Mouse (Mus musculus) liver, embryonic 11.5 days (tissue): ENCODE results near the gene Tmem135. TPM values are rescaled to one million over a fixed set of nuclear protein-coding genes. Genes with fewer than 3 reads are reported as not detected.

Experiments
- ATAC-seq: fragments of 200-750 bp; cut with Nextera tagmentation; replicated peaks from 2 replicates; pipeline ENCODE4 v1.8.0; 2017; ENCODE audit warnings: moderate number of reproducible peaks, mild to moderate bottlenecking, moderate TSS enrichment, moderate library complexity; ENCODE audit not compliant: low FRiP score
- DNase-seq: peaks from one replicate; pipeline ENCODE4 v3.0.0-alpha.2; 2017; ENCODE audit warnings: low spot score
- H3K27ac ChIP-seq: fragments of 300-500 bp; sonication (generic); 2 replicates; pipeline ENCODE4 v1.5.1; 2014; ENCODE audit warnings: mild to moderate bottlenecking, low read depth, low read length, control low read depth
- H3K27me3 ChIP-seq: fragments of 300-500 bp; sonication (generic); replicated peaks from 2 replicates; pipeline ENCODE4 v1.6.1; 2014; ENCODE audit warnings: low read length, mixed read lengths; ENCODE audit not compliant: control insufficient read depth, insufficient read depth
- H3K36me3 ChIP-seq: fragments of 300-500 bp; sonication (generic); 2 replicates; pipeline ENCODE4 v1.6.1; 2014; ENCODE audit warnings: mild to moderate bottlenecking, low read length, moderate library complexity, mixed read lengths; ENCODE audit not compliant: control insufficient read depth, insufficient read depth
- H3K4me1 ChIP-seq: fragments of 300-500 bp; sonication (generic); replicated peaks from 2 replicates; pipeline ENCODE4 v1.6.1; 2014; ENCODE audit warnings: low read length, mixed read lengths; ENCODE audit not compliant: control insufficient read depth, insufficient read depth
- H3K4me2 ChIP-seq: fragments of 300-500 bp; sonication (generic); 2 replicates; pipeline ENCODE4 v1.6.1; 2014; ENCODE audit warnings: mild to moderate bottlenecking, control low read depth, moderate library complexity
- H3K4me3 ChIP-seq: fragments of 300-500 bp; sonication (generic); 2 replicates; pipeline ENCODE4 v1.5.1; 2014; ENCODE audit warnings: low read depth, low read length, control low read depth
- H3K9ac ChIP-seq: fragments of 300-500 bp; sonication (generic); 2 replicates; pipeline ENCODE4 v1.6.1; 2014; ENCODE audit warnings: low read depth, low read length, control low read depth
- H3K9me3 ChIP-seq: fragments of 300-500 bp; sonication (generic); 2 replicates; pipeline ENCODE4 v1.6.1; 2016; ENCODE audit warnings: low read length, inconsistent platforms, mixed read lengths; ENCODE audit not compliant: control insufficient read depth
- WGBS: fragments of 180-500 bp; shearing (Covaris S2); extraction: QIAGEN DNeasy Blood & Tissue Kit; methylation state at CpG from one replicate; pipeline ENCODE4 v1.1.7; 2014; 5-methylcytosine and 5-hydroxymethylcytosine counted together
- polyA plus RNA-seq: library from polyadenylated mRNA; unstranded; fragments of >200 nt; fragmentation: Nextera tagmentation; extraction: Ambion mirVana; gene quantifications from 2 replicates; pipeline ENCODE4 v1.2.1, GENCODE M21; 2014

Tmem135 gene
- 27.0 and 28.9 TPM in 2 replicates for polyA plus RNA-seq

DNA sequence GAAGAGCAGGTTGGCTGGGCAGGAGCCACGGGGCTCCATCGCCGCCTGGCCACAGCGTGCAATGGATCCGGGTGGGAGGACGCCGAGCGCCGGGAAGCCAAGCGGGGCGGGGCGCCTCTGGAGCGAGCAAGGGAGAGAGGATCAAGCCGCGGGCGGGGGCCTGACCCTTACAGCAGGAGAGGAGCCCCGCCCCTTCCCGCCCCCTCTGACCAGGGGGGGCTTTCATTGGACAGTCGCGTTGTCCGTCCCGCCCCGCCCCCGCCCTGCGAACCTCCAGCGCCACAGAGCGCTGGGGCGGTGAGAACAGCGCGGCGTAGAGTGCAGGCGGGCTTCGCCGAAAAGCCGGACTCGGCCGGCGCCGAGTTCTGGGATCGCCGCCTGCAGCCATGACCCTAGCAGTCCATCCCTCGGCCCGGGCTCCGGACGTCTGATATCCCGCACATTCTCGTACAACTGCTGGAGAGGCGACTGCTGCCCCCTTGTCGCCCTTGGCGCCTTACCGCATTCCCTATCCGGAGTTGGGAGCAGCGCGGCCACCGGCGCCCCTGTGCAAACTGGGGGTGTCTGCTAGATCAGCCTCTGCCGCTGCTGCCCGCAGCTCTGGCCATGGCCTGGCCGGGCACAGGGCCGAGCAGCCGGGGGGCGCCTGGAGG is at the start of gene Tmem135, which contains the start of gene Fzd4:
Gene Tmem135, minus strand, starts transcription at position 142 of the 653 bp plus-strand sequence.
Gene Fzd4, plus strand, starts transcription at position 275 of the 653 bp plus-strand sequence.
- ATAC-seq, result peak; percentile 95
- H3K4me3 ChIP-seq, result peak within 1 kb of the TSS; percentile 80
- peak within 1 kb of the TSS; percentile 76 for H3K9ac ChIP-seq
- H3K4me2 ChIP-seq, result peak within 1 kb of the TSS; percentile 100
- under 1% methylated on average over 60 of the region's 62 CpGs for WGBS
- H3K36me3 ChIP-seq, result peaks cover 5% of the 10 kb centered on the region; the same call in 1 of the 2 replicates
- no peaks in the 10 kb centered on the region for H3K27me3 ChIP-seq
- peak; percentile 96 for DNase-seq
- H3K27ac ChIP-seq, result peak within 1 kb of the TSS; percentile 79
- H3K4me1 ChIP-seq, result peaks cover 10% of the 10 kb centered on the region; the same call in 1 of the 2 replicates
- H3K9me3 ChIP-seq, result no peaks in the 10 kb centered on the region

DNA sequence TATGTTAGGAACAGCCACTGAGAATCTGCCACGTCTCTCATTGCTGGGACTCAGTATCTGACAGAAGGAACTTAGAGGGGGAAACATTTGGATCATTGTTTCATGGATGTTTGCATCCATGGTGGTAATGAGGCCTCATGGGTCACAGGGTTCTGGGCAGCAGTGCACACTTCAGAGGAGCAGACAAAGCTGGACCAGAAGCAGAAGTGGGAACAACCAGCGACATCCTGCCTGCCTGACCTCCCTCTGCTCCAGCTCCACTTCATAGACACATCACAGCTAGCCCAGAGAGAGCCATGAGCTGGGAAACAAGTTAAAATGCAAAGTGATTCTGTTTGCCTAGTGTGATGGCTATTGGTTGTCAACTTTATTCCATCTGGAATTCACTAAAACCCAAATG is 46.3 kb upstream of the Tmem135 start:
- no peak for ATAC-seq
- Histone ChIP-seq H3K36me3 (no peaks in the 10 kb centered on the region), H3K27ac (no peak overlapping the region), H3K27me3 (no peaks in the 10 kb centered on the region), H3K9ac (no peak overlapping the region), H3K4me1 (no peaks in the 10 kb centered on the region), H3K4me2 (no peak overlapping the region), H3K4me3 (no peak overlapping the region), H3K9me3 (no peaks in the 10 kb centered on the region)
- peak; percentile 9 for DNase-seq
- 49% methylated on average over 2 of the region's 2 CpGs for WGBS

DNA sequence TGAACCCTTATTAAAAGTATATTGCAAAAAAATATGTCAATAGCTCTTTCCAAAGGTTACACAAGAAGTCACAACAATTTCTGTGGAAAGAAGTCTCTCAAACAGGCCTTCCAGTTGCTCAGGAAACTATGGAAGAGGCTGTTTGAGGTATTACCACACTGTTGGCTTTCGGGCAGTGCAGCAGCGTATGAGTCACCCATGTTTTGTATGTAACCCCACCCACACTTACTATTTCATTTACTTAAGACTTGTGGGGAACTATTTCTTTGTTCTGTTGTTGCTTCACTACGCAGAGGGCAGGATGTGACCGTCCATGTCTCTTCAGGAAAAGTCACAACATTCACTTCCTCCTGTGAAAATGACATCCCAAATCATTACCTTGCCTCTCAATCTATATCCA is 41.1 kb upstream of the Tmem135 start:
- WGBS, result 67% methylated on average over 4 of the region's 4 CpGs
- no peak overlapping the region for H3K4me2 ChIP-seq
- ATAC-seq (no peak), DNase-seq (no peak)
- H3K27me3 ChIP-seq, result no peaks in the 10 kb centered on the region
- no peaks in the 10 kb centered on the region for H3K36me3 ChIP-seq
- H3K27ac ChIP-seq, result no peak overlapping the region
- no peaks in the 10 kb centered on the region for H3K4me1 ChIP-seq
- H3K4me3 ChIP-seq, result no peak overlapping the region
- H3K9me3 ChIP-seq, result no peaks in the 10 kb centered on the region
- H3K9ac ChIP-seq, result no peak overlapping the region

DNA sequence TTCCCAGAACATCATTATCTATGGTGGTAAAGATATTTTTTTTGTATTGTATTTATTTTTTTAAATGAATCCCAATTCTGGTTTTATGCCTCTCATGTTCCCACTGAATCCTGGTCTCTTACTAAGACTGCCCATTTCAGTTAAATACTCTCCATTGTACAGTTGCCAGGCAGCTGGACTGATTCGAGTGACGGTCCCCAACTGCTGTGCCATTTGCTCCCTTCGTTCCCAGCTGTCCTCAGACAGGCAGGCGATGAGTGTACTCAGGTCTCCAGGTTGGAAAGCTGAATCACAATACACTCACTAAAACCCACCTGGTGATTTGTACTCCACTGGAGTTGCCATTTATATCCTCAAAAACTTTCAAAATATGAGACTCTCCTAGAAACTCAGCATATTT is 38.2 kb upstream of the Tmem135 start:
- Histone ChIP-seq H3K9me3 (no peaks in the 10 kb centered on the region), H3K4me1 (no peaks in the 10 kb centered on the region), H3K27ac (no peak overlapping the region), H3K27me3 (no peaks in the 10 kb centered on the region), H3K4me2 (no peak overlapping the region), H3K36me3 (no peaks in the 10 kb centered on the region), H3K9ac (no peak overlapping the region), H3K4me3 (no peak overlapping the region)
- no peak for ATAC-seq
- 86% methylated on average over 4 of the region's 4 CpGs for WGBS
- DNase-seq, result no peak

DNA sequence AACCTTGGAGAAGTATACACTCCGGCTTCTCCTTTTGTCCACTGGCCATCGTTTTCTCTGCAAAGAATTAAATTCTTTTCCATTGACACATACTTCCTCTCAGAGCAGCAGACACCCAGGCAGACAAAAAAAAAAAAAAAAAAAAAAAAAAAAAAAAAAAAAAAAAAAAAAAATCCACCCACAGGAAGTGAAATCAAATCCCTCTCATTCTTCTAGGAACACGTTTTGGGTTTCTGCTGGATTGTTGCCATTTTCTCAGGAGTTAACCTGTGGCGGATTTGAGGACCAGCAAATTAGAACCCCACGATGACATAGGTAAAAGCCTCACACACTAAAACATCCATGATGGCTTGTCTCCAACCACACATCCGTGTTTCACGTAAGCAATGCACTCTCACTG is 37.3 kb upstream of the Tmem135 start:
- Histone ChIP-seq H3K27me3 (no peaks in the 10 kb centered on the region), H3K36me3 (no peaks in the 10 kb centered on the region), H3K9ac (no peak overlapping the region), H3K4me1 (no peaks in the 10 kb centered on the region), H3K4me3 (no peak overlapping the region), H3K27ac (no peak overlapping the region), H3K9me3 (no peaks in the 10 kb centered on the region), H3K4me2 (no peak overlapping the region)
- ATAC-seq (no peak), DNase-seq (no peak)
- WGBS, result 64% methylated on average over 7 of the region's 7 CpGs

DNA sequence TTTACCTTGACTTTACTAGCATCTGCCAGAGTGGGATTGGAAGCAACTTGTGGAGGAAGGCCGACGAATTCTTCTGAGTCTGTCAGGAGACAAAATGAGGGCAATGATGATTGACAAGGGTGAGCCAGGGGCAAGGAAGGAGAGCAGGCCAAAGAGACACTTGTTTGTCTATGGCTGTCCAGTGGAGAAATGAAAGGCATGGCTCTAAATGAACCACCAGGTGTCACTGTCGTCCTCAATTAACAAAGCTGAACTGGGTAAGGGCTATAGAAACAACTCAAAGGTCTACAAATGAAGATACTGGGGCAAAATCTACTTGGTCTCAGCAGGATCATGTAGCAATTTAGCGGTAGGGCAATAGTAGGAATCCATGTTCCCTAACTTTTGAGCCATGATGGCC is 33.6 kb upstream of the Tmem135 start:
- no peak overlapping the region for H3K4me3 ChIP-seq
- H3K4me2 ChIP-seq, result no peak overlapping the region
- H3K27ac ChIP-seq, result no peak overlapping the region
- H3K9ac ChIP-seq, result no peak overlapping the region
- WGBS, result 41% methylated on average over 4 of the region's 4 CpGs
- H3K36me3 ChIP-seq, result no peaks in the 10 kb centered on the region
- no peak for DNase-seq
- no peaks in the 10 kb centered on the region for H3K4me1 ChIP-seq
- H3K27me3 ChIP-seq, result no peaks in the 10 kb centered on the region
- no peaks in the 10 kb centered on the region for H3K9me3 ChIP-seq
- ATAC-seq, result no peak; the same call in 1 of the 2 replicates

DNA sequence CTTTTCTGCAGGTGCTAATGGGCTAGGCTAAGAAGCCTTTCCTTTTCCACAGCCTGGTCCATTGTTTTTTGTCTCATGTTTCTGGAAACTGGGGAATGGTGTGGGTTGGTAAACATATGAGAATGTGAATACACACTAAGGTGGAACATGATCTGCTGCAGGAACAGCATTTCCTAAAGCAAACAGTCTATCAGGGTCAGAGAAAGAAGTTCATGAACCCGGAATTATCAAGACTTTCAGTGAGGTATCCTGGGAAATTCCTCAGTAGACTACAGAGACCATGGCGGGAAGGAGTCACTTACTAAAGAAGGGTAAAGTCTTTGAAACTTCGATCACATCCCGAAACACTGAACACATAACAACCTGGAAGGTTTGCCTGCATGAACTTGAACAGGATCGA is 32.4 kb upstream of the Tmem135 start:
- DNase-seq, result no peak

DNA sequence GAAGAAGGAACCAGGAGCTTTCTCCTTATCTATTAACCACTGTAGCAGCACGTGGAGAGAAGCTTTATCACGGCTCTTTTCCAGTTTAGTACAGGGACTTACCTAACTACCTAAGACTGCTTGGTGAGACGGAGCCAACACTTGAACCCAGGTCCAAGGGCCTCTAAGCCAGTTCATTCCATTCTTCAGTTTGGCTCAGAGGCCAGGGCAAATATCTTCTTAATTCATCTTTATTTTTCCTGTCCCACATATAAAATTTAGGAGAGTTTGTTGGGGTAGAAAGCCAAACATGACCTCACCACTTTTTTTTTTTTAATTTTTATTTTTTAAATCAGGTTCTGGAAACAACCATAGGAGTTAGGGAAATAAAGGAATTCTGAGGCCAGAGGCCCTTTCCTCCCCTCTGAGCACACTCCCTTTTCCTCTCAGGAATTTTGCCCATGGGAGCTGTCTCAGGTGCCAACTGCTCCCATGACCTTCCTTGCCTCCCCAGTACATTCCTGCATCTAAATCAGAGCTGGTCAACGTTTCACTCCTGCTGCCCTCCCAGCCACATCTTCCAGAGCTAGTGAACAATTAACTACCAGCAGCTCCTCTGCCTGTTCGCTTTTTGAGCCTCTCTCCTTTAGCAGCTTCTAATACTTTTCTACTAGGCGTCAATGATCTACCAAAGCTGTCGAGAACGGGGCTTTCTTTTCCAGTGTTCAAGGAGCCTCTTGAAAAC is 30.0 kb upstream of the Tmem135 start:
- Histone ChIP-seq H3K9ac (no peak overlapping the region), H3K27ac (no peak overlapping the region), H3K4me2 (no peak overlapping the region), H3K36me3 (no peaks in the 10 kb centered on the region), H3K27me3 (no peaks in the 10 kb centered on the region), H3K9me3 (no peaks in the 10 kb centered on the region), H3K4me1 (no peaks in the 10 kb centered on the region), H3K4me3 (no peak overlapping the region)
- no peak for DNase-seq
- no peak for ATAC-seq
- 44% methylated on average over 8 of the region's 8 CpGs for WGBS

More for the DNA sequence above, 32.4 kb upstream of the Tmem135 start:
- Histone ChIP-seq H3K27ac (no peak overlapping the region), H3K4me3 (no peak overlapping the region), H3K36me3 (no peaks in the 10 kb centered on the region), H3K4me1 (no peaks in the 10 kb centered on the region), H3K27me3 (no peaks in the 10 kb centered on the region), H3K4me2 (no peak overlapping the region), H3K9me3 (no peaks in the 10 kb centered on the region), H3K9ac (no peak overlapping the region)
- WGBS, result 75% methylated on average over 5 of the region's 5 CpGs
- ATAC-seq, result no peak
